Mouse (Mus musculus): ENCODE measurements around the gene Syngr3.
"Not testable (repeated sequence)": the region's sequence is repeated elsewhere in the genome, so short reads cannot be mapped to it uniquely, and the experiment has no call there.

Syngr3 gene

DNA sequence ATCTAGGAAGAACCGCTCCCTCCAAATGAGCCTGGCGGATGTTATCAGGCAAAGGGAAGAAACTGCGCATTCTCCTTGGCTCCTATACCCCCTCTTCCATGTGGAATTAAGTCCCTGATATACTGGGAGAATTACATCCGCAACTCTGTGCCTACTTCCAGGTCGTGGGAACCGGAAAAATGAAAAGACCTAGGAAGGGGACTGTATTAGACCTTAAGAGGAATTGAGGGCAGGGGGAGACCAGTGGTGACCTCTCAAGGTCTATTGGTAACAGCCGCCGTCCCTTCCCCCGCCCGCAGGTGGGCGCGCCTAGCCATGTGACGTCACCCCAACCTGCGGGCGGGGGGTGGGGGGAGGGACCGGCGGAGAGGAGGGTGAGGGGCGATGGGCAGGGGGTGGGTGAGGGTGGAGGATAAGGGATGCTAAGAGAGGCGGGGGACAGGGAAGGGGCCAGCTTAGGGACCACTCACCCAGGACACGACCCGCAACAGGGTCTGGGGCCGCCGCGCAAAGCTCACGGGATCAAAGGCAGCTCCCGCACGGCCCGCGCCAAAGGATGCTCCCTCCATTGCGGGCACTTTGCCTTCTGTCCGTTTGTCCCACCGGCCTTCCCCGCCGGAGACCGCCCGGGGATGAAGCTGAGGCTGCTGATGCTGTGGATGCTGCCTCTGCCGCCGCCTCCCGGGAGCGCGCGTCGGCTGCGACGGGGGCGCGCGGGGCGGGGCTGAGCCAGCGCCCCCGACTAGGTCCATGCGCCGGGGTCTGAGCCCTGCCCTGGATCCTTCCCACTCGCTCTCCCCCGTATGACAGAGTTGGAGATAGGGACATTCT is at the start of gene Syngr3:
Gene Syngr3 (minus strand): TSS at position 705 of the 831 bp plus-strand sequence.
- peak; percentile 60 for DNase-seq

DNA sequence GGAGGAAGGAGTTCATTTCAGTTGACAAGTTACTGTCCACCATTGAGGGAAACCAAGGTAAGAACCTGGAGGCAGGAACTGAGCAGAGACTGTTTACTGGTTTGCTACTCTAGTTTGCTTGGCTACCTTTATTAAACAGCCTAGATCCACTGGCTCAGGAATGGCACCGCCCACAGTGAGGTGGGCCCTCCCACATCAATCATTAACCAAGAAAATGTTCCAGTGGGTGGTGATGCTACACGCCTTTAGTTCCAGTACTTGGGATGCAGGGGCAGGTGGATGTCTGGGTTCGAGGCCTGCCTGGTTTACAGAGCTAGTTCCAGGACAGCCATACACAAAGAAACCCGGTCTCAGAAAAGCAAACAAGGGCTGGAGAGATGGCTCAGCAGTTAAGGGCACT is 48.5 kb upstream of the Syngr3 start:
- no peak for DNase-seq

DNA sequence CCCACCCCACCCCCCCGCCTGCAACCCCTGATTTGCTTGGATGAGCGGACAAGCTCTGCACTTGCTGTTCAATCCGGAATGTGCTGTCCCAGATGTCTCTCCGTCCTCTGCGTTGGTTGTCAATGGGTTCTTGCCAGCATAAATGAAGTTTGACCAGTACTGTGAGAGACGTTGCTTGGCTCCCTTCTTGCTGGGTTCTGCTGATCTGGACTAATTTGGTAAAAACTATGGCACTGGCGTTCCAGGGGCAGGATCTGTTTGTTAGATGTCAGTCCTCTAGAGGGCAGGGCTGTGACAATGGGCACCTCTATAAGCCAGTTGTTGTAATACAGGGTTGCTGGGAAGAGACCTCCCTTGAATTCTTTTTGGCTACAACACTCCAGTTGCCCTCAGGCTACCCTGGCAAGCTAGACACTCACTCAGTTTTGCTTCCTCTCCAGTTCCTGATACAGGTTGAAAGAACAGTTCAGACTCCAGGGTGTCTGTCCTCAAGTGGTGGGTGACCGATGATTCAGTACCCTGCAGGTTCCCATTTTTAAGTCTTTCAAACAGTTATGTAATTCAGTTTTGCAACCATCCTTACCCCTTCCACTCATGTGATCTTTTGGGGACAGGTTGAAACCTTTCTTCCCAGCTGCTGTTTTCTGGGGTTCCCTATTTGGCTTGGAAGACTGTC is 47.5 kb upstream of the Syngr3 start:
- no peak for DNase-seq

DNA sequence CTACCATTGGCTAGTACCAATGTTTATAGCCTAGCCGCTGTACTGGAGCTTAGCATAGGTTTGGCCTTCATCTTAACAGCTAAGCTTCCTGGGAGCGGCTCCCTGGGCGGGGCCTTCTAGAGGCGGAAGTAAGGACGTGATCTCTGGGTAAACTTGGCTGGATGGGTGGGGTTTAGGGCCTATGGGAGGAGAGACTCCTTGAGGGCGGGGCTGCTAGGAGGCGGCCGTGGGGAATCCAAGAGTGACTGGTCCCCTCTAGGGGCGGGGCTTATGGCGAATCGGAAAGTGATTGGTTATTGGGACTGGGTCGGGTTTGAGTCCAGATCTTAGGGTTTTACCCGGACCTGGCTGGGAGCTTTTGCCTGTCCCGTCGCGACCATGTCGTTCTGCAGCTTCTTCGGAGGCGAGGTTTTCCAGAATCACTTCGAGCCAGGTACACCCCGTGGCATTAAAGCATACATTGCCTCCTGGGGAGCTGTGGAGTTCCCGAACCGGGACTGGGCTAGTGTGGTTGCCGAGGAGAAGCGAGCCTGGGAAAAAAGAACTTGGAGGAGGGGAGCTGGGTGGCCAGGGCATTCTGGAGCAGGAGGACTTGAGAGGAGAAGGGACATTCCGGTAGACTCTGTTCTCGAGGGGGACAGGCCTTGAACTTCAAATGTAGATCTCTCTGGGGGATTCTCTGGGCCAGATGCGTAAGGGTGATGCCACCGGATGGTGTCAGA is 46.7 kb upstream of the Syngr3 start, which contains the start of gene Msrb1:
Gene Msrb1 (plus strand): TSS at position 313 of the 722 bp plus-strand sequence.
- DNase-seq: peak; percentile 99

DNA sequence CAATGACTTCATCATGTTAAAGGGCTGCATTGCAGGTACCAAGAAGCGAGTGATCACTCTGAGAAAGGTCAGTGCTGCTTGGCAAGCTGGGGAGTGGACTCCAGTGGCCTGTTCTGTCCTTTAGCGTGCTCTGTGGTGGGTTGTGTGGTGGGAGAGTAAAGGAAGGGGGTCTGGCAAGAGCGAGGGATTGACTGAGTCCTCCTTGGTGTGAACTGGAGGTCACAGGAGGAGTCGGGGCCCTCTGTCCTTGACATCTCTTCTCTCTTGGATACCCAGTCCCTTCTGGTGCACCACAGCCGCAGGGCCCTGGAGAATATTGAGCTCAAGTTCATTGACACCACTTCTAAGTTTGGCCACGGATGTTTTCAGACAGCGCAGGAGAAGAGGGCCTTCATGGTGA is 45.7 kb upstream of the Syngr3 start:
- DNase-seq: no peak

DNA sequence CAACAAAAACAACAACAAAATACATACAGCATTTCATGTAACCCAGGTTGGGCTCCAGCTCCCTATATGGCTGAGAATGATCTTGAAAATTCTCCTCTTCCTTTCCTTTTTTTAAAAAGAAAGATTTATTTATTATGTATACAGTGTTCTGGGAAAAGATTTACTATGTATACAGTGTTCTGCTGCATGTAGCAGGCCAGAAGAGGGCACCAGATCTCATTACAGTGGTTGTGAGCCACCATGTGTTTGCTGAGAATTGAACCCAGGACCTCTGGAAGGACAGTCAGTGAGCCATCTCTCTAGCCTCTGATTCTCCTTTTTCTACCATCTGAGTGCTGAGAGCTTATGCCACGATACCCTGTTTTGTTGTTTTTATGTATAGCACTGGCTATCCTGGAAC is 44.8 kb upstream of the Syngr3 start:
- no peak for DNase-seq

DNA sequence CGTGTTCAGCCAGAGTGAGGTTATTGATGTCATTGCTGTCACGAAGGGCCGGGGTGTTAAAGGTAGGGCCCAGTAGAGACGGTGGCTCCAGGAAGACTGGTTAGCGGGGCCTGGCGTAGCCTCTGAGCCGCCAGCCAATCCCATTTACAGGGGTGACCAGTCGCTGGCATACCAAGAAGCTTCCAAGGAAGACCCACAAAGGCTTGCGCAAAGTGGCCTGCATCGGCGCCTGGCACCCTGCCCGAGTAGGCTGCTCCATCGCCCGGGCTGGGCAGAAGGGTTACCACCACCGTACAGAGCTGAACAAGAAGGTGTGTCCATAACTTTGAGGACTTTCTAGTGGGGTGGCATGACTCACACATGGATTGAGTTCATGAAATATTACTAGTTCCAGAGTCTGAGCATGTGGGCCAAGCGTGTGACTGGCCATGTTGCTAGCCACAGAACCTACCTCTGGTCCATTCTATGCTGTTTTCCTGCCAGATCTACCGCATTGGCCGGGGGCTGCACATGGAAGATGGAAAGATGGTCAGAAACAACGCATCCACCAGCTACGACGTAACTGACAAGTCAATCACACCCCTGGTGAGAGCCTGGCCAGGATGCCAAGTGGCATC is 43.8 kb upstream of the Syngr3 start:
- no peak for DNase-seq

DNA sequence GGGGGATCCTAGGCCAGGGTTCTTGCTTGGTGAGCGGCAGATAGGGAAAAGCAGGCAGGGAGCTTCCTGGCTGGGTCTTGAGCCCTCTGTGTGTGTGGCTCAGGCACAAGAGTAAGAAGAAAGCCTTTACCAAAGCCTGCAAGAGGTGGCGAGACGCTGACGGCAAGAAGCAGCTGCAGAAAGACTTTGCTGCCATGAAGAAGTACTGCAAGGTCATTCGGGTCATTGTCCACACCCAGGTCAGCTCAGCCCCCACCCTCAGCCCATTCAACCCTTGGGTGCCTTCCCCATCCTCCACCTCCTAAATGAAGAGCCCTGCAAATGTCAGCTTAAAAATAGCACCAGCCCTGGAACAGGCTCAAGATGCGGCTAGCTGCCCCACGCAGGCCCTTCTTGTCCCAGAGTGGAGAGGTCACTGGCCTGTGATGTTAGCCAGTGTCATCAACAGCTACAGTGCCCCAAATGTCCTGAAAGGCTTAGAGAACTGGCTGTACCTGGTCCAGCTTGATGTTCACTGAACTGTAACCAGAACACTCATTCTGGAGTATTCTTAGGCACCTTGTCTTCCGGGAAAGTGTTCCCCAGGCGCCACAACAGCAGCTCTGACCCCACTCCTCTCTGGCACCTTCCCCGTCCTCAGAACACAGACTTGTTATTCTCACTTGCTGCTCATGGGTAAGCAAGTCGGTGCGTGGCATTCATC is 42.6 kb upstream of the Syngr3 start:
- DNase-seq: no peak

DNA sequence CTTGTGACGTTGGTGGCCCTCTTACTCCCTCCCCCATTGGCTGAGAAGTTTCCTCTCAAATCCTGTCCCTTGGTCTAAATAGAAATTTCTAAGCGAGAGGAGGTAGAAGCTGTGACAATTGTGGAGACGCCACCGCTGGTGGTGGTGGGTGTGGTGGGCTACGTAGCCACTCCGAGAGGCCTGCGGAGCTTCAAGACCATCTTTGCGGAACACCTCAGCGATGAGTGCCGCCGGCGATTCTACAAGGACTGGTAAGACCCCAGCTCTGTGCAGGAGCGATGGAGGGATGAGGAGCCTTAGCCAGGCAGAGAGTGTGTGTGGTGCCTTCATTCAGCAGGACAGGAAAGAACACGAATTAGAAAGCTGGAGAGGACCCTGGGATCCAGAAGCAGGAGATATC is 41.0 kb upstream of the Syngr3 start:
- DNase-seq: no peak

DNA sequence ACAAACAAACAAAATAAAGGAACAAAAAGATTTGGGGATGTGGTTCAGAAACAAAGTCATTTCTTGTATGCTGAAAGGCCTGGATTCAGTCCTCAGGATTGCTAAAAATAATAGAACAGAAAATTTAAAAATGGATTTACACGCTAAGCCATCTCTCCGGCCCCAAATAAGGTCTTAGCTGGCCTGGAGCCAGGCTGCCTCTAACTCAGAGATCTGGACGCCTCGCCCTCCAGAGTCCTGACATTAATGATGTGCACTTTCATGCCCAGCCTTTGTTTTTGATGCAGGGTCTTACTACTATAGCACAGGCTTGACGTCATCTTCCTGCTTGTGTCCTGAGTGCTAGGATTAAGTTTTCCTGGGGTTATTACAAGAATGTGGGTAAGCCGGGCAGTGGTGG is 39.3 kb upstream of the Syngr3 start:
- no peak for DNase-seq

DNA sequence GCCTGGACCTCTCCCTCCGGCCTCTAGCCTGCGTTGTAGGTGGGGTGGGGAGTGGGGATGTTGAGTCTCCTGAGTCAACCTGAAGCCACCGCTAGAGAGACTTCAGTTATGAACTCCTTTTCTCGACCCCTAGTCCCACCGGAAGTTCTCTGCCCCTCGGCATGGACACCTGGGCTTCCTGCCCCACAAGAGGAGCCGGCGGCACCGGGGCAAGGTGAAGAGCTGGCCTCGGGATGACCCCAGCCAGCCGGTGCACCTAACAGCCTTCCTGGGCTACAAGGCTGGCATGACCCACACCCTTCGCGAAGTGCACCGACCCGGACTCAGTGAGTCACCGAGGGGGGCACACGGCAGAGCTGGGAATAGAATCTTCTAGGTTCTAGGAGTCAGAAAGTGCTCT is 38.4 kb upstream of the Syngr3 start:
- DNase-seq: no peak

DNA sequence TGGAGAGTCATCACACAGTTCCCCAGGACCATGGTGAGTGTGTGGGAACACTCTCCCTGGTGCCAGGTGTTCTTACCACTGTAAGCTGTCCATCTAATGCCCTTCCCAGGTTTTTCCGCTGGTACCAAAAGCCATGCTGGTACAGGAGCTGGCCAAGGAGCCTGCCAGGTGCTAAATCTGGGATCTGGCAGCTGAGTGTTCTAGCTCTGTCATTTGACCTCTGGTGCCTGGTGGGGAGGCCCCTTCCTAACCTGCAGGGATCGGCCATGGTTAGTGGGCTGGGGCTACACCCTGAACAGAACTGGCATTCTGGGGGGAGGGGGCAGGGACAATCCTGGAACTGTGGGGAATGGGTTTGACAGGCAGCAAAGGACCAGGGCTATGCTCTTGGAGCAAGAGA is 37.9 kb upstream of the Syngr3 start, which contains the start of gene Rpl3l:
Gene Rpl3l (plus strand): TSS at position 203 of the 400 bp plus-strand sequence.
- no peak for DNase-seq

DNA sequence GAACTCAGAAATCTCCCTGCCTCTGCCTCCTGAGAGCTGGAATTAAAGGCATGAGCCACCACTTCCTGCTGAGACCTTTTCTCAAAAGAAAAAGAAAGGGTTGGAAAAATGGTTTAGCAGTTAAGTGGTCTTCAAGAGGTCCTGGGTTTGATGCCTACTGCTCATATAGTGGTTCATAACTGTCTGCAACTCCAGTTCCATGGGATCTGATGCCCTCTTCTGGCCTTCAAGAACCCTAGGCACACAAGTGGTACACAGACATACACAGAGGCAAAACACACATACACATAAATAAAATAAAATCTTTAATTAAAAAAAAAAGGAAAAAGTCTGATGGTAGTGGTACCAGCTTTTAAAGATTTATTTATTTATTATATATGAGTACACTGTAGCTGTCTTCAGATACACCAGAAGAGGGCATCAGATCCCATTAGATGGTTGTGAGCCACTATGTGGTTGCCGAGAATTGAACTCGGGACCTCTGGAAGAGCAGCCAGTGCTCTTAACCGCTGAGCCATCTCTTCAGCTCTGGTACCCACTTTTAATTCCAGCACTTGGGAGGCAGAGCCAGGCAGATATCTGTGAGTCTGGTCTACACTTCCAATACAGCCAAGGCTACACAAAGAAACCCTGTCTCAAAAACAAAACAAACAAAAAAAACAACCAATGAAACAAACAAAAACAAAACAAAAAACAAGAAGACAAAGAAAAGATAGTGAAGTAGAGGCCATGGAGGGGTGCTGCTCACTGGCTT is 36.1 kb upstream of the Syngr3 start:
- no peak for DNase-seq

DNA sequence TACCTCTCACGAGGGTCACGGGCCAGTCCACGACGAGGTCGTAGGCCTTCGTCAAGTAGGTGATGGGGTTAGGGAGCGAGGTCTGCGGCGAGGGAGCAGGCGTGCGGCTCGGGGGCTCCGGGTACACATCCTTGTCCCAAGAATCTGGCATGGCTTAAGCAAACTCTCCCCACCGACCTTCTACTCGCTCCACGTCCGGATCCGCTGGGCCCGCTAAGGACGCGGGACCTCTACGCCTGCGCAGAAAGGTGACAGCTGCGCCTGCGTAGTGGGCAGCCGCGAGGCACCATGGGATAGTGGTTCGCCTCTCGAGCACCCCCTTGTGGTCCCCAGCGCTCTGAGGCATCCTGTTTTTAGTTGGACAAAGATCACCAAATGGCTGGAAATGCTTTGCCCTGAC is 34.4 kb upstream of the Syngr3 start, which contains the start of gene Ndufb10:
Gene Ndufb10 (minus strand): TSS at position 295 of the 400 bp plus-strand sequence.
- DNase-seq: peak; percentile 96

DNA sequence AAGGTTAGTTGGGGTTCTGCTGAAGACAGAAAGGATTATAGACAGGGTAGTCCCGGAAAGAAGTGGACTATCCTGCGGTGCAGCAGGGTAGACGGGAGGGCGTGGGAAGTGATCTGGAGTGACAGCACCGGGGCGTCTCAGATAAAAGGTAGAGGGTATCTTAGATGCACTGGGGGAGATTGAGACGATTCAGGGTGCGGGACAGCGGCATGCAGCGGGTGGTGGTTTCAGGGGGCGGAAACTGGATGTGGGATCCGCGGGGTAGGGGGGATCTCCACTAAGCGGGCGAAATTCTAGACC is 34.1 kb upstream of the Syngr3 start:
- no peak for DNase-seq

DNA sequence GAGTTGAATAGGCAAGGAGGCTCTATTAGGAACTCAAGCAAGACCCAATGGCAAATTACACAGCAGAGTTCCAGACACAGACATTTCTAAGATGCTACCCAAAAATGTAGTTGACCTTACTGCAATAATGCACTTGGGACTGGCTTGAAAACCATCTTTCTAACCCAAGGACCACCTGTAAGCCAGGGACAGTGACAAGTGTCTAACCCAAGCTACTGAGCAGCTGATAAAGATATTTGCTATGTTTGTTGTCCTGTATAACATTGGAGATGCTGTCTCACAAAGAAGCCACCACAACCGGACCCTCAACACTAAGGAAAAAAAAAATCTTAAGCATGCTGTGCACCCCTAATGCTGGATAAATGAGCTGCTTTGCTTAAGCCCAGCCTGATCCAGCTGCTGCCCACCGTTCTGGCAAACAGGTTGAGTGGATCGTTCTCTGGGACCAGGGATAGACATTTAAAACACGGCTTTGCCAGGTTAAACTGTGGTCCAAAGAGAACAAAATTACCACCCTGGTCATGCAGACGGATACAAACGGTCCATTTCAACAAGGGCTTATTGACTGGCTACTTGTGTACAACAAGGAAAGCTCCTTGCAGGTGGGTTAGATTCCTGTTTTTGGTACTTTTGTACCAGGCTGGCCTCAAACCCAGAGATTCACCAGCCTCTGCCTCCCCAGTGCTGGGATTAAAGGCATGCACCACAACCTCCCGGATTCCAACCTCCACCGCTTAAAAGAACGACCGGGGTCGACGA is 33.5 kb upstream of the Syngr3 start:
- no peak for DNase-seq

DNA sequence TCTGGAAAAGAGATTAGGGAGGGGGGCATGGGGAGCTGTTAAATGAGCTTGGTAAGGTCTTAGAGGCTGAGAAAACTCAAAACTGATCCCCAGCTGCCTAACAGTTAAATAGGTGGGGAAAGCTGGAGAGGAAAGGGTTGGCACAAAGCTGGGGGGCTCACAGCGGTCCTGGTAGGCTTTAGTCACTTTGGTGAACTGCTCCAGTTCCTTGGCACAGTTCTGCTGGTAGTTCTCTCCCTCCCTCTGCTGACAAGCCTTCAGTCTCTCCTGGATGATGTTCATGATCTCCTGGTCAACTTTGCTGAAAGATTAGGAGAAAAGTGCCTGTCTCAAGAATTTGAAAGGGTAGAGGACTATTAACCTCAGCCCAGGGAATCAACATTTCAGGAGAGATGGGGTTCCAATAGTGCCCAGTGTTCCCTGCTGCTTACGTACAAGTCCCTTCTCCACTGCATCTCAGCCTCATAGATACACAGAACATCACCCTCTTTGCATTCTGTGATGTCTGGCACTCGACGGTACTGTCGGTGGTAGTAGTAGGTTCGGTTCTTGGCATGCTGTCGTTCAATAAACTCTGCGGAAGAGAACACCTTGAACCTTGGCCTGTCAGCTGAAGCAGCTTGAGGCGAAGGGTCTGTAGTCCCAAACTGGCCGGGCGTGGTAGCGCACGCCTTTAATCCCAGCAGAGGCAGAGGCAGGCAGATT is 32.6 kb upstream of the Syngr3 start:
- no peak for DNase-seq

DNA sequence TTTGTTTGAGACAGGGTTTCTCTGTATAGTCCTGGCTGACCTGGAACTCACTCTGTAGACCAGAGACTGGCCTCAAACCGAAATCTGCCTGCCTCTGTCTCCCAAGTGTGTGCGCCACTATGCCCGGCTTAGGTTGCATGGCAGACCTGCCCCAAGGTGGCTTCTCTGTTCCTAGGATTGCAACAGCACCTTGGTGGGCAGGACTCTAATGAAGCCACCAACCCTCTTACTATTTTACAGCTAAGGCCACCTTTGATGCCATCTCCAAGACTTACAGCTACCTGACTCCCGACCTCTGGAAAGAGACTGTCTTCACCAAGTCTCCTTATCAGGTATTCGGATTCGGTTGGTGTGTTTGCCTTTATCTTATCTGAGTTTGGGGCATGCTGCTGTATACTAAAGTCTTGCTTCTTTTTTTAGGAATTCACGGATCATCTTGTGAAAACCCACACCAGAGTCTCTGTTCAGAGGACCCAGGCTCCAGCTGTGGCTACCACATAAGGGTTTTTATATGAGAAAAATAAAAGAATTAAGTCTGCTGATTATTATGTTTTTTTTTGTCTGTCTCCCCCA is 31.7 kb upstream of the Syngr3 start:
- DNase-seq: not testable (repeated sequence)

DNA sequence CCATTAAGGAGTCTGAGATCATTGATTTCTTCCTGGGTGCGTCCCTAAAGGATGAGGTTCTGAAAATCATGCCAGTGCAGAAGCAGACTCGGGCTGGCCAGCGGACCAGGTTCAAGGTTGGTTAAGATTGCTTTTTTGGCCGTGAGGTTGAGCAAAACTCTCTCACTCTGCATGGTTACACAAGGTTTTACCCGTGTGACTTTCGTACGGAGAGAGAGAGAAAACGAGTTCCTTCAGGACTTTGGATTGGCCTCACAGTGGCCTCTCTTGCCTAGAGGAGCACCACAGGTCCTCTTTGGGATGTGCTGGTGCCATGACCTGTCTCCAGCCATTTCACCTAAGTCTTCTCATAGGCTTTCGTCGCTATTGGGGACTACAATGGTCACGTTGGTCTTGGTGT is 30.9 kb upstream of the Syngr3 start:
- DNase-seq: not testable (repeated sequence)

All from embryo, embryonic 11 days (tissue).